Mouse (Mus musculus): Measurements from ENCODE around the gene Plxdc1.
A peak's percentile ranks its signal among the peaks of the same experiment; 100 is the strongest.

The Plxdc1 gene

DNA sequence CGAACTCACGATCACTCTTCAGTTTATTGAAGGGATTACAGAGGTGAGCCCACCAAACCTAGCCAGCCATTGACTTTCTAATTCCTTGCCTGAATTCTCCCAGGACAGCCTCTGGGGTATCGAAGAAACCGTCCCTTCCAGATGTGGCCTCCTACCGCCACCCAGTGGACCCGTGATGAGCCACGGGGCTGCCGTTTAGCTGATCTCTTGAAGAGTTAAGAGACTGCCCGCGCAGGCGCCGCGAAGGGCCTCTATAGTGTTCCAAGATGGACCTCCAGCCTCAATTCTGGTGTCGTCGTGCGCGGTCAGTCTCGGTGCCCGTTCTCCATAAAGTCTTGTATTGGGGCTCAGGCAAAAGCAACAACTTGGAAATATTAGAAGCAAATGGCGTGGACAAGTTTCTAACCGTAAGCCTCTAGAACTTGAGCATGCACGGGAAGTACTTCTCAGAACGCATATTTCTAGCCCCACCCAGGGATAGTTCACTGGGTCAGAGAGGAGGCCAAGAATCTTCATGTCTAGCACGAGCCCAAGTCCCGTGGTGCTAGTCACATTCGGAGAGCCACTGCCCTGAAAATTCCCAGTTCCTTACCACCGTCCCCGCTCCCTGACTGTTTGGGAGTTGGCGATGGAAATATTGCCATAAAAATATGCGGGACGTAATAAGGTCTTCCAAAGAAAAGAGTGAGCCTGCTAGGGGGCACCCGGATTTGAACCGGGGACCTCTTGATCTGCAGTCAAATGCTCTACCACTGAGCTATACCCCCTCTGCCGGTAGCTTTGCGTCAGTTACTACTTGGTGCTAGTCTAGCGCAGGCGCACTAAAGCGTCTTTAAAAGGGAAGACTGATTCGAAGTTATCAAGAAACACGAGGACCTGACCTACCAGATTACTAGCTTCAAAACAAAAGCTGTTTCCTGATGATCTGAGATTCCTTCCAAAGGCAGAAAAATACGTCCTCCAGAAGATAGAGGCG is 1.6 kb upstream of the Plxdc1 start:
- peak; percentile 93 for DNase-seq (ENCODE audit: low spot score)

DNA sequence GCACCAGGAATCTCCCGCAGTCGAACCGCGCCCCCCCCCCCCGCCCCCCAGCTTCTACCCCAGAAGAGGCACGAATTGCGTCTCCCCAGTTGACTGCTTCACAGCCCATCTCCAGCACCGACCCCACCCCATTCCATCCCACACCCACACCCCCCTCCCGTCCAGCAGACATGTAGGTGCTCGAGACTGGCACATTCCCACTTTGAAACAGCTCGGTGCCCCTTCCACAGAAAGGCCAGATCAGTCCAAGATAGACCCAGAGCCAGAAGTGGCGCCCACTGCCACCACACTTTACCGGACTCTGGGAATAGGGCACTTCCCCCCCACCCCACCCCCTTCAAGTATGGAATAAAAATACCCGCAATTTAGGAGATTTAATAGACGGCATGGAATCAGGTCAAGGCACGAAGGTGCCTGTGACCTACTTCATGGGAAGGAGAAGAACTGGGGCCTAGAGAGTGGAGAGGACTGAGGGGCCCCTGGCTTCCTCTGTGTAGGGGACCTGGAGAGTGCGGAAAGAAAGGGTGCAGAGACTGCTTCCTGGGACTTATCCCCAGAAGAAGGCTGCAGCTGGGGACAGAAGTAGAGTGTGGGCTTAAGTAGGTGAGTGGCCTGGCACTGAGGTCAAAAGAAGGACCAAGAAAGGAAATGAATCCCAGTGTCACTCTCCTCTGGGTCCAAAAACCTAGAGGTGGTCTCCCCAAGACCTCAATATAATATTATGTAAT is 658 bp upstream of the Plxdc1 start:
- no peak for DNase-seq (ENCODE audit: low spot score)

- no peak for DNase-seq (ENCODE audit: low spot score)
Observed at GRCm38 (mm10) chr11:97983983-97984382, 2.3 kb downstream of the Plxdc1 start.

DNA sequence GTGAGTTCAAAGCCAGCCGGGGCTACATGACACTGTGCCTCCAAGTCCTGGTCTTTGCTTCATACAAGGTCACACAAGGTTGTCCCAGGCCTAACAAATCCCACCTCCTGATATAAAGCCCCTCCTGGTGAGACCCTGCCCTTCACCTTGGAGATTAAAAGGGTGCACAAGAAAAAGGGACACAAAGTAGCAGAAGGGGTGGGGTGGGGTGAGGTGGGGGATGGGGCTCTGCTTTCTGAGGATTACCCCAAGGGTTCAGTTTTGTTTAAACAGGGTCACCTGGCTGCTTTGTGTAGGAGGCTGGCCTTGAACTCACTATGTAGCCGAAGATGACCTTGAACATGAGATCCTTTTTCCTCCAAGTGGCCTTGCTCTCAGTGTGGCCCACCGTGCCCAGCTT is 2.7 kb downstream of the Plxdc1 start:
- DNase-seq (ENCODE audit: low spot score), result no peak

- DNase-seq (ENCODE audit: low spot score), result no peak
Observed at GRCm38 (mm10) chr11:97982721-97983120, 3.5 kb downstream of the Plxdc1 start.

- no peak for DNase-seq (ENCODE audit: low spot score)
Observed at GRCm38 (mm10) chr11:97980531-97980966, 5.7 kb downstream of the Plxdc1 start.

DNA sequence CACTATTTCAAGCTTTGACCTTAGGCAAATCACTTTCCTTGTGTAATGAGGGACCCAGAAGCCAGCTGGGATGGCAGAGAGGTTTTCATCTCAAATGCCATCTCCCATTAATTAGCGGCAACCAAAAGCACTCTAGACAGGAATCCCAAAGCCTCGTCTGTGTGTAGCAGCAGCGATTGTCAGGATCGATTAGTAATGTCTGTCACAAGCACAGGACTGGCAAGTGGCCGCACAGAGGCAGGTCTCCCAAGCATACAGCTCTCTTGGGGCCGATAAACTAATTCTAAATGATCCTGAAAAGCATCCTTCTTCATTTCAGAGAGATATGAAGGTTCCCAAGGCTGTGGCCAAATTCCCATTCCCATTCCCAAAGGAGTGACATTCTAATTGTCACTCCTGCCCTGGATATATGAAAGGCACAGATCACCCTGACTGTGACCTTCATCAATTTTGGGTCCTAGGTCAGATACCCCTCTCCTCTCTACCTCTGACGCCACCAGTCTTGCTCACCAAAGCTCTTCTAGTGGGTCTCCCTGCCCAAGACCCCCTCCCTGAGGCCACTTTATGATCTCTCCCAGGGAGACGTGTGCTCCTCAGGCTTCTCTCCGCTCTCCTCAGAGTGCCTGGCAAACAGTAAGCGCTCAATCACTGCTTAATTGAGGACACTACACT is 6.3 kb downstream of the Plxdc1 start:
- no peak for DNase-seq (ENCODE audit: low spot score)

DNA sequence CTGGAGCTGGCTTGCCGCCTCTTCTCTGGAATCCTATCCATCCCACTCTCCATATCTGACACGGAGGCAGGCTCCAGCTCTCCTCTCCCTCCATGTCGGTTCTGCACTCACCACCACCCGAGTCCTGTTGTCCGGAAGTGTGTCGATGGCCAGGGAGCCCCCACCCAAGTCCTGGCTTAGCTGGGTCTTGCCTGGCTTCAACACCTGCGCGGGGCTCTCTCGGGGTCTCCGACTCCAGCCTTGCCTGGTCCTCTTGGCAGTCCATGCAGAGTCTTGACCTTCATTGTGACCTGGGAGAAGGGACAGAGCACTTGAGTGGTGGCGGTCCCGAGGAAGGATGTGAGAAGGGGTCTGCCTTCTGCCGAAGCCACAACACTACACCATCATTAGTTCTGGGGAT is 7.9 kb downstream of the Plxdc1 start:
- DNase-seq (ENCODE audit: low spot score), result no peak

- no peak for DNase-seq (ENCODE audit: low spot score)
Observed at GRCm38 (mm10) chr11:97977797-97978196, 8.4 kb downstream of the Plxdc1 start.

- no peak for DNase-seq (ENCODE audit: low spot score)
Observed at GRCm38 (mm10) chr11:97974746-97975145, 11.5 kb downstream of the Plxdc1 start.

- DNase-seq (ENCODE audit: low spot score), result no peak
Observed at GRCm38 (mm10) chr11:97974141-97974540, 12.1 kb downstream of the Plxdc1 start.

DNA sequence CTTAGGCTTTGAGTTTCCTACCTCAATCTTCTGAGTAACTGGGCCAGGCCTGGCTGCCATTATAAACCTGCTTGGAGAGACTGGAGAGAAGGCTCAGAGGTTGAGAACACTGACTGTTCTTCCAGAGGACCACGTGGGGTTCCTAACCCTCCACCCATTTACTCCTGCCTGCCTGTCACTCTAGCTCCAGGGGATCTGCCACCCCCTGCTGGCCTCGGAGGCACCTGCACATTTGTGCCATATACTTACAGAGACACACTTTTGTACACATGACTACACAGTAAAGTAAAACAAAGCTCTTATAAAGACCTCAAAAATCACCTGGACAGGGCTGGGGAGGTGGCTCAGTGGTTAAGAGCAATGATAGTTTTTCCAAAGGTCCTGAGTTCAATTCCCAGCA is 13.8 kb downstream of the Plxdc1 start:
- DNase-seq (ENCODE audit: low spot score), result no peak

DNA sequence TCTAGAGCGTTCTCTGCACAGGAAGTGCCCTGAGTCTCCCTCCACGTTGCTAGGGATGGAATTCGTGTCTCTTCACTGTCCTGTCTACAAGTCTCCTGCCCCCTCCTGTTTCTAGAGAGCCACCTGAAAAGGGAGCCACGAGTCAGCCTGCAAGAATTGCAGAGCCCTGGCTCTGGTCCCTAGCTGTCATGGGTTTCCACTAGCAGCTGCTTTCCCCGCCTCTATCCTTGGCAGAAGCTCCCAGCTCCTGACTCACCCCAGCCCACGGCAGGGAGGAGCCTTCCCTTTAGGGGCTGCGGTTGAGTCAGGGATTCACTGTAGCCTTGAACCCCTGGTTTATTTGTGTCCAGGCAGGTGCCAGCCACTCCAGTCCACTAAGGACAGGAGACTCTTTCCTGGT is 15.0 kb downstream of the Plxdc1 start:
- DNase-seq (ENCODE audit: low spot score), result no peak

DNA sequence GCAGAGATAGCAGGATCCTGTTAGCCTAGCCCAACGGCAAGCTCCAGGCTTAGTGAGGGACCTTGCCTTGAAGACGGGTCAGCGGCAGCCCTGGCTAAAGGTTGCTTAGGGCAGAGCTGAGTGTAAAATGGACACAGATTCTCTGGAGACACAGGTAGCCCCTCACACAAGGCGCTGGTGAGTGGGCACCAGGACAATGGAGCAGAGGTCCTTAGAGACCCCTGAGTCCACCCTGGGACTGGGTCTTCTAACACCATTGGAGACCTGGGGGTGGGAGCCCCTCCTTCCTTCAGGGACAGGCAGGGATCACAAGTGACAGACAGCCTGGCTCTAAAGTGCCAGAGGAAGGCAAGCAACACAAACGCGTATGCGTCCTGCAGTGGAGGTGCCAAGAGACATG is 15.5 kb downstream of the Plxdc1 start:
- DNase-seq (ENCODE audit: low spot score), result no peak

GRCm38 (mm10) chr11:97968385-97968784 is 17.9 kb downstream of the Plxdc1 start:
- DNase-seq (ENCODE audit: low spot score), result no peak

GRCm38 (mm10) chr11:97967114-97967513 is 19.1 kb downstream of the Plxdc1 start:
- no peak for DNase-seq (ENCODE audit: low spot score)

DNA sequence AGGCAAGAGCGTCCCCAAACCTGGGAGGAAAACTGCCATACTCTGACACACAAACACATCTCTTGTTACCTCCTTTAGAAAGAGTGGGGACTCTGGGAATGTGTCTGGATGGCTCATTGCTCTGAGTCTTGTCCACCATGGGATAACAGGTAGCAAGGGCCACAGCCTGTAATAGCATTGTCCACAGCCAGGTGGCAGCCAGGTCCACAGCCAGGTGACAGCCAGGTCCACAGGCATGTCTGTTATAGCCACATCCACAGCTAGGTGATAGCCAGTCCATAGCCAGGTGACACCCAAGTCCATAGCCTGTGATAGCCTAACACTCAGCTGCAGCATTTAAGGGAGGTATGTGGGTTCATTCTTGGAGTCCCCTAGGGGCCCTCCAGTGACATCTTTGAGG is 25.3 kb downstream of the Plxdc1 start:
- no peak for DNase-seq (ENCODE audit: low spot score)

DNA sequence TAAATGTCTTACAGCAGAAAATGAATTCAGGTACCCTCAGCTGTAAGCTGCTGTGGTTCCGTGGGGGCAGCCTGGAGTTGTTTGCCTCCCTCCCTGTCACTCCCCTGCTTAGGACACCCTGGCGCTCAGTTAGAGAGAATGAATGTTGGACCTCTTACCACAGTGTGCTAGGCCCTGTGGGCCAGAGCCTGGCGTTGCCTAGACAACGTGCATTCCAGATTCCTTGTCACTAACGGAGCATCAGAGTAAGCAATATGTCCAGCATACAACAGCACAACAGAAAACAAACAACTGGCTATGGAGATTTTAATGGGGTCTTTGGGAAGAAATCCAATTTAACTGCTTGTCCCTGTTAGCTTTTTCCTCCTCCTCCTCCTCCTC is 27.0 kb downstream of the Plxdc1 start:
- DNase-seq (ENCODE audit: low spot score), result no peak

DNA sequence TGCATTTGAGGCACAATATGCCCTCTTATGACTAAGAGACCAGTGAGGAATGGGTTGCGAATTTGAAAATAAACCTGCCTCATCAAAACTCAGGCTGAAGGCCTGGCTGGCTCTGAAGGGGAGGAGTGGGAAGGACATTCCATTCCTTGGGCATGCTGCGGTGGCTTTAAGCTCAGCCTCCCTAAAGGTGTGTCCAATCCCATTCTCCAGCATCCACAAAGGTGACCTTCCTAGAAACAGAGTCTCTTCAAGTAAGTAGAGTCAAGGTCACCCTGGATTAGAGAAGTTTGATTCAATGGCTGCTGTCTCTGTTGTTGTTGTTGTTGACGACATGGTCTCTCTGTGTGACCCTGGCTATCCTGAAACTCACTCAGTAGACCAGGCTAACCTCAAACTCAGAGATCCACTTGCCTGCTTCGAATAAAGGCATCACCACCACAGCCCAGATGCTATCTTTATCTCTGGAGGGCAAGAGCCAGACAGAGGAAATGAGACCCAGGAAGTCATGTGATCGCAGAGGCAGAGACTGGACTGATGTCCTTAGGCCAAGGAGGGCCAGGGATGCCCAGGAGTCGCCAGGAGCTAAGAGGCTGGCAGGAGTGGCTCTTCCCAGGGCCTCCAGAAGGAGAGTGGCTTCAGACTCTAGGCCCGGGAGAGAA is 27.5 kb downstream of the Plxdc1 start:
- no peak for DNase-seq (ENCODE audit: low spot score)

- no peak for DNase-seq (ENCODE audit: low spot score)
Observed at GRCm38 (mm10) chr11:97956905-97957560, 29.2 kb downstream of the Plxdc1 start.

- no peak for DNase-seq (ENCODE audit: low spot score)
Observed at GRCm38 (mm10) chr11:97955915-97956314, 30.3 kb downstream of the Plxdc1 start.
